Mouse (Mus musculus) lung, embryonic 14.5 days (tissue): ENCODE measurements at regions not wholly inside any gene's neighbourhood (a gene's known extent, or its start where the extent isn't known, plus 50 kb on each side); places are given as distances from the start of the nearest gene placed in this dataset.

ENCODE experiments used
- ATAC-seq: fragments of 200-750 bp; cut with Nextera tagmentation; 2 replicates; pipeline ENCODE4 v1.8.0; 2017; ENCODE audit warnings: mild to moderate bottlenecking, moderate TSS enrichment, moderate library complexity; ENCODE audit not compliant: insufficient read depth
- DNase-seq: peaks from one replicate; pipeline ENCODE4 v3.0.0-alpha.2; 2015
- H3K27ac ChIP-seq: fragments of 300-500 bp; sonication (generic); 2 replicates; pipeline ENCODE4 v1.5.1; 2014; ENCODE audit warnings: low read depth, mild to moderate bottlenecking, moderate library complexity
- H3K27me3 ChIP-seq: fragments of 300-500 bp; sonication (generic); 2 replicates; pipeline ENCODE4 v1.6.1; 2014; ENCODE audit warnings: low read length, control low read depth; ENCODE audit not compliant: insufficient read depth
- H3K36me3 ChIP-seq: fragments of 300-500 bp; sonication (generic); 2 replicates; pipeline ENCODE4 v1.6.1; 2014; ENCODE audit warnings: control low read depth; ENCODE audit not compliant: insufficient read depth
- H3K4me1 ChIP-seq: fragments of 300-500 bp; sonication (generic); 2 replicates; pipeline ENCODE4 v1.6.1; 2014; ENCODE audit warnings: antibody characterized with exemption, control low read depth; ENCODE audit not compliant: insufficient read depth
- H3K4me2 ChIP-seq: fragments of 300-500 bp; sonication (generic); 2 replicates; pipeline ENCODE4 v1.6.1; 2014; ENCODE audit warnings: mild to moderate bottlenecking
- H3K4me3 ChIP-seq: fragments of 300-500 bp; sonication (generic); 2 replicates; pipeline ENCODE4 v1.5.1; 2014; ENCODE audit warnings: low read depth, low read length
- H3K9ac ChIP-seq: fragments of 300-500 bp; sonication (generic); 2 replicates; pipeline ENCODE4 v1.6.1; 2014
- H3K9me3 ChIP-seq: fragments of 300-500 bp; sonication (generic); 2 replicates; pipeline ENCODE4 v1.6.1; 2016; ENCODE audit warnings: low read depth, low read length, control low read depth
- CTCF ChIP-seq: IDR thresholded peaks from 2 replicates; pipeline ENCODE4 v1.5.1; 2016; ENCODE audit warnings: antibody characterized with exemption, low read depth
- WGBS: fragments of 180-500 bp; shearing (Covaris S2); extraction: QIAGEN DNeasy Blood & Tissue Kit; methylation state at CpG from one replicate; pipeline ENCODE4 v1.1.7; 2014; 5-methylcytosine and 5-hydroxymethylcytosine counted together

DNA sequence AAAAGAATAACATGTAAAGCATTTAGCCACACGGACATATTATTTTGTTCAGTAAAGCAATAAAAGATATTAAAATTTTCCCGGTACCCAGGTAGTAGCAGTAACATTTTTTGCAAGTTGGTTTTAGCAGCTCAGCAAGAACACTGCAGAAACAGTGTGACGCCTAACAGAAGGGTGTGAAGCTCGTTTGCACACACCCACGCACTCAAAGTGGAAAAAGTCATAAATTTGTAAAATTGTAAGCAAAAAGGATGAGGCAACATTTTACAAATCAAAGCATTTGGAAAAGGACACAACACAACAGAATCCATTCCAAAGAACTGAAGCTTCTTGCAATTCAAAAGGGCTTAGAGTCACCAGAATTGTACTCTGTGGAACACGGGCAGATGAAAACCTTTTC is 1053.6 kb upstream of the Celf2 start:
- ATAC-seq (no peak), DNase-seq (no peak)
- no peak overlapping the region for H3K9ac ChIP-seq
- no peak for TF ChIP-seq CTCF
- H3K9me3 ChIP-seq: no peaks in the 10 kb centered on the region
- H3K4me3 ChIP-seq: no peak overlapping the region
- no peak overlapping the region for H3K27ac ChIP-seq
- 80% methylated on average over 6 of the region's 6 CpGs for WGBS
- H3K4me2 ChIP-seq: no peak overlapping the region
- H3K36me3 ChIP-seq: no peaks in the 10 kb centered on the region
- no peaks in the 10 kb centered on the region for H3K27me3 ChIP-seq
- H3K4me1 ChIP-seq: no peaks in the 10 kb centered on the region

GRCm38 (mm10) chr2:8546116-8546515 is 1036.8 kb upstream of the Celf2 start:
- no peak for TF ChIP-seq CTCF
- H3K27me3 ChIP-seq: no peaks in the 10 kb centered on the region
- ATAC-seq (no peak), DNase-seq (no peak)
- H3K36me3 ChIP-seq: no peaks in the 10 kb centered on the region
- no peak overlapping the region for H3K4me2 ChIP-seq
- H3K9me3 ChIP-seq: no peaks in the 10 kb centered on the region
- H3K4me3 ChIP-seq: no peak overlapping the region
- H3K27ac ChIP-seq: no peak overlapping the region
- H3K9ac ChIP-seq: no peak overlapping the region
- no peaks in the 10 kb centered on the region for H3K4me1 ChIP-seq

GRCm38 (mm10) chr2:8536842-8537241 is 1027.5 kb upstream of the Celf2 start:
- Histone ChIP-seq H3K9me3 (no peaks in the 10 kb centered on the region), H3K9ac (no peak overlapping the region), H3K27ac (no peak overlapping the region), H3K4me1 (no peaks in the 10 kb centered on the region), H3K36me3 (no peaks in the 10 kb centered on the region), H3K4me2 (no peak overlapping the region), H3K4me3 (no peak overlapping the region), H3K27me3 (no peaks in the 10 kb centered on the region)
- no peak for ATAC-seq
- WGBS: 9% methylated on average over 1 of the region's 1 CpGs
- peak; percentile 40 for TF ChIP-seq CTCF
- DNase-seq: peak; percentile 71

- H3K9me3 ChIP-seq: no peaks in the 10 kb centered on the region
- no peak for DNase-seq
- no peak for ATAC-seq
- H3K9ac ChIP-seq: no peak overlapping the region
- H3K27me3 ChIP-seq: no peaks in the 10 kb centered on the region
- H3K4me2 ChIP-seq: no peak overlapping the region
- no peaks in the 10 kb centered on the region for H3K4me1 ChIP-seq
- WGBS: 39% methylated on average over 1 of the region's 1 CpGs
- no peak for TF ChIP-seq CTCF
- H3K4me3 ChIP-seq: no peak overlapping the region
- H3K27ac ChIP-seq: no peak overlapping the region
- no peaks in the 10 kb centered on the region for H3K36me3 ChIP-seq
Measured at GRCm38 (mm10) chr2:8498466-8498865, 989.1 kb upstream of the Celf2 start.

GRCm38 (mm10) chr2:8477827-8478528 is 968.6 kb upstream of the Celf2 start:
- ATAC-seq: peak; percentile 41; the same call in 1 of the 2 replicates
- Histone ChIP-seq H3K9me3 (no peaks in the 10 kb centered on the region), H3K27me3 (no peaks in the 10 kb centered on the region), H3K4me3 (no peak overlapping the region), H3K36me3 (no peaks in the 10 kb centered on the region), H3K9ac (no peak overlapping the region), H3K27ac (no peak overlapping the region), H3K4me2 (no peak overlapping the region), H3K4me1 (no peaks in the 10 kb centered on the region)
- WGBS: 43% methylated on average over 6 of the region's 6 CpGs
- peak; percentile 50 for DNase-seq
- no peak for TF ChIP-seq CTCF

GRCm38 (mm10) chr2:8470546-8470945 is 961.2 kb upstream of the Celf2 start:
- no peak for TF ChIP-seq CTCF
- H3K4me3 ChIP-seq: no peak overlapping the region
- no peak overlapping the region for H3K9ac ChIP-seq
- WGBS: 81% methylated on average over 1 of the region's 1 CpGs
- H3K27ac ChIP-seq: no peak overlapping the region
- DNase-seq (no peak), ATAC-seq (no peak)
- no peaks in the 10 kb centered on the region for H3K9me3 ChIP-seq
- H3K36me3 ChIP-seq: no peaks in the 10 kb centered on the region
- no peaks in the 10 kb centered on the region for H3K27me3 ChIP-seq
- no peak overlapping the region for H3K4me2 ChIP-seq
- no peaks in the 10 kb centered on the region for H3K4me1 ChIP-seq

DNA sequence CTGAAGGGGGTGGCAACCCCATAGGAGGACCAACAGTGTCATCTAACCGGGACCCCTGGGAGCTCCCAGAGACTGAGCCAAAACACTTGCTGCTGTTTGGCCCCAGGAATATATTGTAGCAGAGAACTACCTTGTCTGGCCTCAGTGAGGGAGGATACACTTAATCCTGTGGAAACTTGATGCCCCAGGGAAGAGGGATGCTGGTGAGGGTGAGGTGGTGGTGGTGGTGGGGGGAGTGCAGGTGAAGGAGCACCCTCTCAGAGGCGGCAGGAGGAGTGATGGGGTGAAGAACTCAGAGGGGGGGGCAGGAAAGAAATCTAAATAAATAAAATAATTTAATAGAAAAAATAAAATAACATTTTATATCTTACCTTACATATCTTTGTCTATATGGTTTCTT is 959.6 kb upstream of the Celf2 start:
- no peaks in the 10 kb centered on the region for H3K27me3 ChIP-seq
- no peak overlapping the region for H3K4me3 ChIP-seq
- no peak for TF ChIP-seq CTCF
- no peaks in the 10 kb centered on the region for H3K36me3 ChIP-seq
- no peak overlapping the region for H3K27ac ChIP-seq
- no peak for ATAC-seq
- no peak for DNase-seq
- no peak overlapping the region for H3K4me2 ChIP-seq
- H3K9me3 ChIP-seq: no peaks in the 10 kb centered on the region
- no peak overlapping the region for H3K9ac ChIP-seq
- 47% methylated on average over 2 of the region's 2 CpGs for WGBS
- no peaks in the 10 kb centered on the region for H3K4me1 ChIP-seq

DNA sequence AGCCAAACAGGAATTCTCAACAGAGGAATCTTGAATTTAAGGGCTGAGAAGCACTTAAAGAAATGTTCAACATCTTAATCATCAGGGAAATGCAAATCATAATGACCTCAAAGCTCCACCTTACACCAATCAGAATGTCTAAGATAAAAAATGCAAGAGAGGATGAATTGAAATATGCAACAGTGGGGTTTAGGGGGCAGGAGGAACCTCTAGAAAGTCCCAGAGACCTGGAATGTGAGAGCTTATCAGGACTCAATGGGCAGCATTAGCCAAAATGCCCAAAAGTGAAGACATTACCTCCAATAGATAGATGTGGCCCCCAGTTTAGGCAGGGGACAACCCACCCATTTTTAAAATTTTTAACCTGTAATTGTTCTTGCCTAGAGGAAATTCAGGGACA is 959.0 kb upstream of the Celf2 start:
- Histone ChIP-seq H3K9ac (no peak overlapping the region), H3K4me2 (no peak overlapping the region), H3K4me3 (no peak overlapping the region), H3K27me3 (no peaks in the 10 kb centered on the region), H3K9me3 (no peaks in the 10 kb centered on the region), H3K4me1 (no peaks in the 10 kb centered on the region), H3K36me3 (no peaks in the 10 kb centered on the region), H3K27ac (no peak overlapping the region)
- DNase-seq (no peak), ATAC-seq (no peak)
- no peak for TF ChIP-seq CTCF
